Mouse (Mus musculus) stomach, postnatal 0 days (tissue): ENCODE measurements around the gene Rad51b.

Source experiments
- CTCF ChIP-seq: IDR thresholded peaks from 2 replicates; pipeline ENCODE4 v1.5.1; 2016; ENCODE audit warnings: antibody characterized with exemption, low read depth, mild to moderate bottlenecking, moderate library complexity
- EP300 ChIP-seq: optimal IDR thresholded peaks from 2 replicates; pipeline ENCODE3; 2016; ENCODE audit warnings: antibody characterized with exemption

GRCm38 (mm10) chr12:79745845-79746510 lies 448.9 kb downstream of the Rad51b start:
- TF ChIP-seq EP300 (no peak), CTCF (no peak)
